Mouse (Mus musculus): Measurements from ENCODE around the gene Olfr410. TPM values are rescaled to one million over a fixed set of nuclear protein-coding genes. Genes with fewer than 3 reads are reported as not detected.

Gene Olfr410
- polyA plus RNA-seq, 2 experiments: not detected

DNA sequence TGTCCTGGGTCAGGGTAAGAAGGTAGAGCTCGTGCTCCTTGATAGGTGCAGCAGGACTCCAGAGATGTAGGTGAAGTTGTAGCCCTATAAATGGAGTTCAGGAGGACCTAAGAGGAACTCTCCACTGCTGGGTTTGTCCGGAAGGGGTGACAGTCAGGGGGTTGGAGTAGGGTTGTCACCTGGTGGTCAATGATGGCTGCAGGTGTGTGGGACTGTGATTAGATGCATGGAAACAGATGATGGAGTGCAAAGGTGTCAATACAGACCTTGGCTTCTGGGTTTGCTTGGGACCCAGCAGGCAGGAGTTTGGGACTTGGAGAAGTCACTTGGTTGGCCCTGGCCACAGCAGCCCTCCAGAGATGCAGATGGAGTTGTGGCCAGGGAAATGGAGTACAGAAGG is 50.6 kb downstream of the Olfr410 start:
- Histone ChIP-seq H3K4me1 (replicated peaks; ENCODE audit: control insufficient read depth in 2 of 2, insufficient read depth in 2 of 2, low read length in 1 of 2) (no peaks in the 10 kb centered on the region), H3K4me3 (ENCODE audit: insufficient read depth in 1 of 2, low read depth in 2 of 2, low read length in 2 of 2) (no peak overlapping the region), H3K9ac (replicated peaks) (no peak overlapping the region), H3K4me2 (ENCODE audit: low read depth) (no peak overlapping the region), H3K27me3 (ENCODE audit: control insufficient read depth, insufficient read depth, low read length) (no peaks in the 10 kb centered on the region), H3K36me3 (replicated peaks; ENCODE audit: control insufficient read depth, insufficient read depth, low read depth) (no peaks in the 10 kb centered on the region), H3K27ac (no peak overlapping the region), H3K9me3 (ENCODE audit: control insufficient read depth, low read length) (no peaks in the 10 kb centered on the region)
- 57% methylated on average over 2 of the region's 2 CpGs for WGBS (ENCODE audit: insufficient replicate concordance)
- TF ChIP-seq CTCF (IDR thresholded peaks at IDR 0.05; ENCODE audit: low read depth) (no peak), EP300 (IDR thresholded peaks at IDR 0.05; ENCODE audit: low read depth) (no peak)
- ATAC-seq (ENCODE audit: insufficient read depth) (no peak), DNase-seq (ENCODE audit: low read depth in 3 of 3, low spot score in 3 of 3) (no peak)

DNA sequence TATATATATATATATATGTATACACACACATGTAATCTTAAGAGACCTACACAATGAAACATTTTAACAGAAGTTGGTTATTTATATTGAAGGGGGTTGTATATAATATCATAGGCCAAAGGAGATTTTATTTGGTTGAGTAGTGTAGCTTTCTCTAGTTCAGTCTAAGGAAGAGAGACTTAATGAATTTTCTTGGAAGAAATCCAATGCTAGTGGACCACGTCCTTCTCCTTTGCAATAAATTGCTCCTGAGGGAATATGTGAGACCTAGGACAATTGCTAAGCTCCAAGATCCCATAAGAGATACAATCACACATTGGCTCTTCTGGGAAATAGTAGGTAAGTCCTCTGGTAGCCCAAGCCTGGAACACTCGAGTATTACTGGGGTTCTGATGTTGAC is 54.4 kb downstream of the Olfr410 start, which contains the start of gene Olfr59:
TSS of gene Olfr59 (plus strand) at position 301 of the 400 bp plus-strand sequence.
- no peak within 1 kb of the TSS for H3K27ac ChIP-seq
- TF ChIP-seq EP300 (IDR thresholded peaks at IDR 0.05; ENCODE audit: low read depth): no peak
- no peak for TF ChIP-seq CTCF (IDR thresholded peaks at IDR 0.05; ENCODE audit: low read depth)
- H3K4me3 ChIP-seq (ENCODE audit: insufficient read depth in 1 of 2, low read depth in 2 of 2, low read length in 2 of 2): no peak within 1 kb of the TSS
- H3K9ac ChIP-seq (replicated peaks): no peak within 1 kb of the TSS
- ATAC-seq (ENCODE audit: insufficient read depth) (no peak), DNase-seq (ENCODE audit: low read depth in 3 of 3, low spot score in 3 of 3) (no peak)
- no peak within 1 kb of the TSS for H3K4me2 ChIP-seq (ENCODE audit: low read depth)
- WGBS (ENCODE audit: insufficient replicate concordance): 26% methylated on average over 2 of the region's 2 CpGs
- H3K36me3 ChIP-seq (replicated peaks; ENCODE audit: control insufficient read depth, insufficient read depth, low read depth): no peaks in the 10 kb centered on the region
- H3K27me3 ChIP-seq (ENCODE audit: control insufficient read depth, insufficient read depth, low read length): no peaks in the 10 kb centered on the region
- H3K4me1 ChIP-seq (replicated peaks; ENCODE audit: control insufficient read depth in 2 of 2, insufficient read depth in 2 of 2, low read length in 1 of 2): no peaks in the 10 kb centered on the region
- H3K9me3 ChIP-seq (ENCODE audit: control insufficient read depth, low read length): no peaks in the 10 kb centered on the region

Other genes with a start within 250 kb of the Olfr410 start
- not detected in 2 replicates for gene Olfr401, start 224.3 kb downstream of the Olfr410 start, polyA plus RNA-seq (2012; rRNA removed)
- not detected in 2 replicates for gene Olfr401, start 224.3 kb downstream of the Olfr410 start, polyA plus RNA-seq (2014; fragmentation: Nextera tagmentation; extraction: Ambion mirVana)
- not detected in 2 replicates for gene Olfr402, start 184.5 kb downstream of the Olfr410 start, polyA plus RNA-seq (2012; rRNA removed)
- gene Olfr402, start 184.5 kb downstream of the Olfr410 start, polyA plus RNA-seq (2014; fragmentation: Nextera tagmentation; extraction: Ambion mirVana): not detected in 2 replicates
- not detected in 2 replicates for gene Olfr403, start 151.8 kb downstream of the Olfr410 start, polyA plus RNA-seq (2012; rRNA removed)
- gene Olfr403, start 151.8 kb downstream of the Olfr410 start, polyA plus RNA-seq (2014; fragmentation: Nextera tagmentation; extraction: Ambion mirVana): not detected in 2 replicates
- not detected in 2 replicates for gene Olfr43, start 126.7 kb downstream of the Olfr410 start, polyA plus RNA-seq (2012; rRNA removed)
- gene Olfr43, start 126.7 kb downstream of the Olfr410 start, polyA plus RNA-seq (2014; fragmentation: Nextera tagmentation; extraction: Ambion mirVana): not detected in 2 replicates
- gene Olfr406, start 78.2 kb downstream of the Olfr410 start, polyA plus RNA-seq (2012; rRNA removed): not detected in 2 replicates
- gene Olfr406, start 78.2 kb downstream of the Olfr410 start, polyA plus RNA-seq (2014; fragmentation: Nextera tagmentation; extraction: Ambion mirVana): not detected in 2 replicates
- gene Olfr59, start 54.3 kb downstream of the Olfr410 start, polyA plus RNA-seq (2012; rRNA removed): not detected in 2 replicates
- not detected in 2 replicates for gene Olfr59, start 54.3 kb downstream of the Olfr410 start, polyA plus RNA-seq (2014; fragmentation: Nextera tagmentation; extraction: Ambion mirVana)
- gene Olfr411, start 14.6 kb upstream of the Olfr410 start, polyA plus RNA-seq (2012; rRNA removed): not detected in 2 replicates
- not detected in 2 replicates for gene Olfr411, start 14.6 kb upstream of the Olfr410 start, polyA plus RNA-seq (2014; fragmentation: Nextera tagmentation; extraction: Ambion mirVana)
- not detected in 2 replicates for gene Olfr412, start 24.0 kb upstream of the Olfr410 start, polyA plus RNA-seq (2012; rRNA removed)
- not detected in 2 replicates for gene Olfr412, start 24.0 kb upstream of the Olfr410 start, polyA plus RNA-seq (2014; fragmentation: Nextera tagmentation; extraction: Ambion mirVana)

All from liver, embryonic 14.5 days (tissue).